Mouse (Mus musculus) thymus, postnatal 4 days (tissue): Measurements from ENCODE around the gene Me1.

Experiments
- DNase-seq: peaks from one replicate; pipeline ENCODE4 v3.0.0; 2021

The Me1 gene

GRCm38 (mm10) chr9:86701844-86702243 is 6.1 kb upstream of the Me1 start:
- DNase-seq = no peak

- DNase-seq = no peak
Measured at GRCm38 (mm10) chr9:86701264-86701663, 5.5 kb upstream of the Me1 start.

GRCm38 (mm10) chr9:86695199-86695817 is 445 bp downstream of the Me1 start:
- DNase-seq = peak; percentile 34

GRCm38 (mm10) chr9:86694644-86695043 is 1.1 kb downstream of the Me1 start:
- no peak for DNase-seq

GRCm38 (mm10) chr9:86693935-86694334 is 1.8 kb downstream of the Me1 start:
- DNase-seq = no peak

GRCm38 (mm10) chr9:86692676-86693075 is 3.1 kb downstream of the Me1 start:
- no peak for DNase-seq

GRCm38 (mm10) chr9:86692251-86692650 is 3.5 kb downstream of the Me1 start:
- no peak for DNase-seq

- no peak for DNase-seq
Measured at GRCm38 (mm10) chr9:86691101-86691500, 4.7 kb downstream of the Me1 start.

GRCm38 (mm10) chr9:86683713-86684209 is 12.0 kb downstream of the Me1 start:
- no peak for DNase-seq

GRCm38 (mm10) chr9:86682844-86683243 is 12.9 kb downstream of the Me1 start:
- no peak for DNase-seq

- no peak for DNase-seq
Measured at GRCm38 (mm10) chr9:86682278-86682677, 13.5 kb downstream of the Me1 start.

GRCm38 (mm10) chr9:86680431-86680830 is 15.3 kb downstream of the Me1 start:
- no peak for DNase-seq

- peak; percentile 19 for DNase-seq
Measured at GRCm38 (mm10) chr9:86679843-86680417, 15.8 kb downstream of the Me1 start.

GRCm38 (mm10) chr9:86676246-86676645 is 19.5 kb downstream of the Me1 start:
- no peak for DNase-seq

- DNase-seq = no peak
Measured at GRCm38 (mm10) chr9:86675426-86675825, 20.3 kb downstream of the Me1 start.

- DNase-seq = no peak
Measured at GRCm38 (mm10) chr9:86672907-86673472, 22.8 kb downstream of the Me1 start.

- no peak for DNase-seq
Measured at GRCm38 (mm10) chr9:86668590-86669252, 27.0 kb downstream of the Me1 start.

- no peak for DNase-seq
Measured at GRCm38 (mm10) chr9:86667138-86667750, 28.5 kb downstream of the Me1 start.

GRCm38 (mm10) chr9:86661679-86662078 is 34.1 kb downstream of the Me1 start:
- peak; percentile 51 for DNase-seq

- DNase-seq = no peak
Measured at GRCm38 (mm10) chr9:86661266-86661665, 34.5 kb downstream of the Me1 start.

GRCm38 (mm10) chr9:86660327-86660726 is 35.4 kb downstream of the Me1 start:
- no peak for DNase-seq

GRCm38 (mm10) chr9:86658347-86658746 is 37.4 kb downstream of the Me1 start:
- DNase-seq = no peak

GRCm38 (mm10) chr9:86652194-86652593 is 43.6 kb downstream of the Me1 start:
- DNase-seq = no peak
